Mouse (Mus musculus) kidney, embryonic 15.5 days (tissue): ENCODE measurements around the gene Rhbg. TPM values are rescaled to one million over a fixed set of nuclear protein-coding genes. Genes with fewer than 3 reads are reported as not detected.

ENCODE experiments used
- ATAC-seq: fragments of 200-750 bp; cut with Nextera tagmentation; replicated peaks from 2 replicates; pipeline ENCODE4 v1.8.0; 2017; ENCODE audit warnings: moderate TSS enrichment; ENCODE audit not compliant: low FRiP score
- H3K27ac ChIP-seq: fragments of 300-500 bp; sonication (generic); 2 replicates; pipeline ENCODE4 v1.5.1; 2015; ENCODE audit warnings: mild to moderate bottlenecking, inconsistent platforms
- H3K27me3 ChIP-seq: fragments of 300-500 bp; sonication (generic); 2 replicates; pipeline ENCODE4 v1.6.1; 2015; ENCODE audit warnings: inconsistent platforms
- H3K36me3 ChIP-seq: fragments of 300-500 bp; sonication (generic); 2 replicates; pipeline ENCODE4 v1.6.1; 2015; ENCODE audit warnings: inconsistent platforms
- H3K4me1 ChIP-seq: fragments of 300-500 bp; sonication (generic); 2 replicates; pipeline ENCODE4 v1.6.1; 2015; ENCODE audit warnings: inconsistent platforms
- H3K4me2 ChIP-seq: fragments of 300-500 bp; sonication (generic); 2 replicates; pipeline ENCODE4 v1.6.1; 2015; ENCODE audit warnings: moderate library complexity, mild to moderate bottlenecking, inconsistent platforms
- H3K4me3 ChIP-seq: fragments of 300-500 bp; sonication (generic); replicated peaks from 2 replicates; pipeline ENCODE4 v1.5.1; 2015; ENCODE audit warnings: mild to moderate bottlenecking, inconsistent platforms
- H3K9ac ChIP-seq: fragments of 300-500 bp; sonication (generic); 2 replicates; pipeline ENCODE4 v1.6.1; 2015; ENCODE audit warnings: mild to moderate bottlenecking, inconsistent platforms
- H3K9me3 ChIP-seq: fragments of 300-500 bp; sonication (generic); replicated peaks from 2 replicates; pipeline ENCODE4 v1.6.1; 2016; ENCODE audit warnings: inconsistent platforms
- WGBS: fragments of 180-500 bp; shearing (Covaris S2); methylation state at CpG from one replicate; pipeline ENCODE4 v1.1.7; 2015; ENCODE audit warnings: mixed read lengths; 5-methylcytosine and 5-hydroxymethylcytosine counted together
- polyA plus RNA-seq: library from polyadenylated mRNA; unstranded; fragments of >200 nt; fragmentation: Nextera tagmentation; extraction: Ambion mirVana; gene quantifications from 2 replicates; pipeline ENCODE4 v1.2.1, GENCODE M21; 2015

Rhbg gene
- polyA plus RNA-seq, 1 experiment from 2014 or later, result 6.6 TPM

- no peak overlapping the region for H3K9ac ChIP-seq
- H3K9me3 ChIP-seq, result no peaks in the 10 kb centered on the region
- no peaks in the 10 kb centered on the region for H3K36me3 ChIP-seq
- no peak overlapping the region for H3K27ac ChIP-seq
- peaks cover 19% of the 10 kb centered on the region for H3K4me1 ChIP-seq
- no peak overlapping the region for H3K4me2 ChIP-seq
- WGBS, result 5% methylated on average over 2 of the region's 2 CpGs
- peaks cover 98% of the 10 kb centered on the region for H3K27me3 ChIP-seq
- H3K4me3 ChIP-seq, result no peak overlapping the region
- ATAC-seq, result no peak
Observed at GRCm38 (mm10) chr3:88213019-88213418, 41.5 kb downstream of the Rhbg start.

- WGBS, result 2% methylated on average over 1 of the region's 1 CpGs
- Histone ChIP-seq H3K27me3 (peaks cover 99% of the 10 kb centered on the region), H3K27ac (no peak overlapping the region), H3K4me2 (no peak overlapping the region), H3K9me3 (no peaks in the 10 kb centered on the region), H3K4me3 (no peak overlapping the region), H3K9ac (no peak overlapping the region), H3K4me1 (peaks cover 20% of the 10 kb centered on the region), H3K36me3 (no peaks in the 10 kb centered on the region)
- ATAC-seq, result no peak
Observed at GRCm38 (mm10) chr3:88212356-88212755, 42.2 kb downstream of the Rhbg start.

- H3K36me3 ChIP-seq, result no peaks in the 10 kb centered on the region
Observed at GRCm38 (mm10) chr3:88210918-88211317, 43.6 kb downstream of the Rhbg start.

GRCm38 (mm10) chr3:88210121-88210520 lies 44.4 kb downstream of the Rhbg start:
- Histone ChIP-seq H3K27ac (no peak overlapping the region), H3K9me3 (no peaks in the 10 kb centered on the region), H3K36me3 (no peaks in the 10 kb centered on the region), H3K9ac (no peak overlapping the region), H3K4me3 (no peak overlapping the region), H3K4me2 (no peak overlapping the region), H3K27me3 (peaks cover 99% of the 10 kb centered on the region), H3K4me1 (peaks cover 14% of the 10 kb centered on the region)
- no peak for ATAC-seq
- WGBS, result 14% methylated on average over 2 of the region's 2 CpGs

More at GRCm38 (mm10) chr3:88210918-88211317, 43.6 kb downstream of the Rhbg start:
- Histone ChIP-seq H3K27ac (no peak overlapping the region), H3K9ac (no peak overlapping the region), H3K4me2 (no peak overlapping the region), H3K9me3 (no peaks in the 10 kb centered on the region), H3K27me3 (peaks cover 99% of the 10 kb centered on the region), H3K4me1 (peaks cover 22% of the 10 kb centered on the region), H3K4me3 (no peak overlapping the region)
- ATAC-seq, result no peak
- WGBS, result 13% methylated on average over 2 of the region's 2 CpGs

GRCm38 (mm10) chr3:88209306-88209705 lies 45.2 kb downstream of the Rhbg start:
- Histone ChIP-seq H3K36me3 (no peaks in the 10 kb centered on the region), H3K4me1 (peaks cover 6% of the 10 kb centered on the region), H3K9ac (no peak overlapping the region), H3K4me2 (no peak overlapping the region), H3K9me3 (no peaks in the 10 kb centered on the region), H3K27me3 (peaks cover 99% of the 10 kb centered on the region), H3K4me3 (no peak overlapping the region), H3K27ac (no peak overlapping the region)
- 5% methylated on average over 6 of the region's 6 CpGs for WGBS
- ATAC-seq, result no peak

GRCm38 (mm10) chr3:88208226-88208720 lies 46.2 kb downstream of the Rhbg start:
- Histone ChIP-seq H3K4me3 (no peak overlapping the region), H3K9me3 (no peaks in the 10 kb centered on the region), H3K4me2 (no peak overlapping the region), H3K36me3 (no peaks in the 10 kb centered on the region), H3K4me1 (0 out of 2 replicates have a peak, but pooled peaks cover 4% of the 10 kb centered on the region), H3K9ac (no peak overlapping the region), H3K27me3 (peaks cover 99% of the 10 kb centered on the region), H3K27ac (no peak overlapping the region)
- ATAC-seq, result no peak
- 2% methylated on average over 3 of the region's 3 CpGs for WGBS

GRCm38 (mm10) chr3:88207451-88208100 lies 46.9 kb downstream of the Rhbg start:
- Histone ChIP-seq H3K27ac (no peak overlapping the region), H3K36me3 (no peaks in the 10 kb centered on the region), H3K4me1 (0 out of 2 replicates have a peak, but pooled peaks cover 4% of the 10 kb centered on the region), H3K9ac (no peak overlapping the region), H3K4me3 (no peak overlapping the region), H3K27me3 (peaks cover 100% of the 10 kb centered on the region), H3K9me3 (no peaks in the 10 kb centered on the region), H3K4me2 (no peak overlapping the region)
- under 1% methylated on average over 15 of the region's 15 CpGs for WGBS
- ATAC-seq, result no peak

- H3K9me3 ChIP-seq, result no peaks in the 10 kb centered on the region
- H3K4me3 ChIP-seq, result no peak overlapping the region
- H3K27me3 ChIP-seq, result peaks cover 100% of the 10 kb centered on the region
- H3K36me3 ChIP-seq, result no peaks in the 10 kb centered on the region
- H3K4me2 ChIP-seq, result no peak overlapping the region
- H3K9ac ChIP-seq, result no peak overlapping the region
- H3K27ac ChIP-seq, result no peak overlapping the region
- ATAC-seq, result no peak
- 2% methylated on average over 14 of the region's 14 CpGs for WGBS
- 0 out of 2 replicates have a peak, but pooled peaks cover 4% of the 10 kb centered on the region for H3K4me1 ChIP-seq
Observed at GRCm38 (mm10) chr3:88206901-88207371, 47.6 kb downstream of the Rhbg start.

GRCm38 (mm10) chr3:88206500-88206899 lies 48.0 kb downstream of the Rhbg start:
- no peaks in the 10 kb centered on the region for H3K9me3 ChIP-seq
- H3K4me1 ChIP-seq, result 0 out of 2 replicates have a peak, but pooled peaks cover 4% of the 10 kb centered on the region
- H3K27me3 ChIP-seq, result peaks cover 100% of the 10 kb centered on the region
- WGBS, result 5% methylated on average over 3 of the region's 3 CpGs
- H3K4me2 ChIP-seq, result no peak overlapping the region
- H3K4me3 ChIP-seq, result no peak overlapping the region
- no peak overlapping the region for H3K9ac ChIP-seq
- no peaks in the 10 kb centered on the region for H3K36me3 ChIP-seq
- H3K27ac ChIP-seq, result no peak overlapping the region
- no peak for ATAC-seq

- WGBS, result 3% methylated on average over 8 of the region's 8 CpGs
- peaks cover 8% of the 10 kb centered on the region for H3K4me1 ChIP-seq
- peaks cover 100% of the 10 kb centered on the region for H3K27me3 ChIP-seq
- ATAC-seq, result no peak
- H3K4me3 ChIP-seq, result no peak overlapping the region
- H3K36me3 ChIP-seq, result no peaks in the 10 kb centered on the region
- H3K9me3 ChIP-seq, result no peaks in the 10 kb centered on the region
- H3K9ac ChIP-seq, result no peak overlapping the region
- no peak overlapping the region for H3K27ac ChIP-seq
- H3K4me2 ChIP-seq, result no peak overlapping the region
Observed at GRCm38 (mm10) chr3:88205563-88206491, 48.7 kb downstream of the Rhbg start.

- Histone ChIP-seq H3K4me2 (no peak overlapping the region), H3K36me3 (no peaks in the 10 kb centered on the region), H3K4me1 (peaks cover 14% of the 10 kb centered on the region), H3K27me3 (peaks cover 100% of the 10 kb centered on the region), H3K9me3 (no peaks in the 10 kb centered on the region), H3K27ac (no peak overlapping the region), H3K9ac (no peak overlapping the region), H3K4me3 (no peak overlapping the region)
- WGBS, result 3% methylated on average over 4 of the region's 4 CpGs
- ATAC-seq, result no peak
Observed at GRCm38 (mm10) chr3:88205176-88205562, 49.3 kb downstream of the Rhbg start.

GRCm38 (mm10) chr3:88204751-88205150 lies 49.8 kb downstream of the Rhbg start:
- 17% methylated on average over 1 of the region's 1 CpGs for WGBS
- H3K4me1 ChIP-seq, result peaks cover 15% of the 10 kb centered on the region
- no peaks in the 10 kb centered on the region for H3K9me3 ChIP-seq
- H3K4me3 ChIP-seq, result no peak overlapping the region
- no peak for ATAC-seq
- H3K27me3 ChIP-seq, result peaks cover 100% of the 10 kb centered on the region
- H3K27ac ChIP-seq, result no peak overlapping the region
- no peak overlapping the region for H3K9ac ChIP-seq
- no peaks in the 10 kb centered on the region for H3K36me3 ChIP-seq
- H3K4me2 ChIP-seq, result no peak overlapping the region
